Mouse (Mus musculus): ENCODE results near the gene Slc25a18. TPM values are rescaled to one million over a fixed set of nuclear protein-coding genes. Genes with fewer than 3 reads are reported as not detected.
A peak's percentile ranks its signal among the peaks of the same experiment; 100 is the strongest.

The Slc25a18 gene
- polyA plus RNA-seq, 1 experiment = 139 TPM

- no peak for TF ChIP-seq CTCF (IDR thresholded peaks at IDR 0.05; ENCODE audit: extremely low read depth, insufficient read depth, low read length)
- no peak for TF ChIP-seq POLR2A (IDR thresholded peaks at IDR 0.05; ENCODE audit: extremely low read depth, insufficient read depth, low read length)
- Histone ChIP-seq H3K4me3 (ENCODE audit: insufficient read depth, low read length) (no peak overlapping the region), H3K4me1 (ENCODE audit: control insufficient read depth, insufficient read depth, low read length) (no peaks in the 10 kb centered on the region), H3K27ac (ENCODE audit: insufficient read depth, low read length) (no peak overlapping the region)
These were observed 1.4 kb upstream of the Slc25a18 start for GRCm38 (mm10) chr6:120772025-120772424.

- TF ChIP-seq CTCF (IDR thresholded peaks at IDR 0.05; ENCODE audit: extremely low read depth, insufficient read depth, low read length) = no peak
- TF ChIP-seq POLR2A (IDR thresholded peaks at IDR 0.05; ENCODE audit: extremely low read depth, insufficient read depth, low read length) = no peak
- Histone ChIP-seq H3K4me1 (ENCODE audit: control insufficient read depth, insufficient read depth, low read length) (no peaks in the 10 kb centered on the region), H3K27ac (ENCODE audit: insufficient read depth, low read length) (peak overlapping the region; percentile 12; the same call in 1 of the 2 replicates), H3K4me3 (ENCODE audit: insufficient read depth, low read length) (peak overlapping the region; percentile 2; the same call in 1 of the 2 replicates)
These were observed 385 bp downstream of the Slc25a18 start for GRCm38 (mm10) chr6:120773763-120774162.

- TF ChIP-seq POLR2A (IDR thresholded peaks at IDR 0.05; ENCODE audit: extremely low read depth, insufficient read depth, low read length) = no peak
- TF ChIP-seq CTCF (IDR thresholded peaks at IDR 0.05; ENCODE audit: extremely low read depth, insufficient read depth, low read length) = no peak
- no peaks in the 10 kb centered on the region for H3K4me1 ChIP-seq (ENCODE audit: control insufficient read depth, insufficient read depth, low read length)
- H3K27ac ChIP-seq (ENCODE audit: insufficient read depth, low read length) = no peak overlapping the region
- H3K4me3 ChIP-seq (ENCODE audit: insufficient read depth, low read length) = no peak overlapping the region
These were observed 2.9 kb downstream of the Slc25a18 start for GRCm38 (mm10) chr6:120776286-120776685.

GRCm38 (mm10) chr6:120777533-120777932 lies 4.2 kb downstream of the Slc25a18 start:
- H3K27ac ChIP-seq (ENCODE audit: insufficient read depth, low read length) = no peak overlapping the region
- no peak overlapping the region for H3K4me3 ChIP-seq (ENCODE audit: insufficient read depth, low read length)
- H3K4me1 ChIP-seq (ENCODE audit: control insufficient read depth, insufficient read depth, low read length) = no peaks in the 10 kb centered on the region
- no peak for TF ChIP-seq POLR2A (IDR thresholded peaks at IDR 0.05; ENCODE audit: extremely low read depth, insufficient read depth, low read length)
- TF ChIP-seq CTCF (IDR thresholded peaks at IDR 0.05; ENCODE audit: extremely low read depth, insufficient read depth, low read length) = no peak

GRCm38 (mm10) chr6:120778226-120778625 lies 4.8 kb downstream of the Slc25a18 start:
- Histone ChIP-seq H3K4me3 (ENCODE audit: insufficient read depth, low read length) (no peak overlapping the region), H3K27ac (ENCODE audit: insufficient read depth, low read length) (no peak overlapping the region), H3K4me1 (ENCODE audit: control insufficient read depth, insufficient read depth, low read length) (no peaks in the 10 kb centered on the region)
- TF ChIP-seq CTCF (IDR thresholded peaks at IDR 0.05; ENCODE audit: extremely low read depth, insufficient read depth, low read length) (no peak), POLR2A (IDR thresholded peaks at IDR 0.05; ENCODE audit: extremely low read depth, insufficient read depth, low read length) (no peak)

GRCm38 (mm10) chr6:120782948-120783347 lies 9.6 kb downstream of the Slc25a18 start:
- H3K4me1 ChIP-seq (ENCODE audit: control insufficient read depth, insufficient read depth, low read length) = no peaks in the 10 kb centered on the region
- no peak overlapping the region for H3K27ac ChIP-seq (ENCODE audit: insufficient read depth, low read length)
- no peak for TF ChIP-seq CTCF (IDR thresholded peaks at IDR 0.05; ENCODE audit: extremely low read depth, insufficient read depth, low read length)
- no peak for TF ChIP-seq POLR2A (IDR thresholded peaks at IDR 0.05; ENCODE audit: extremely low read depth, insufficient read depth, low read length)
- no peak overlapping the region for H3K4me3 ChIP-seq (ENCODE audit: insufficient read depth, low read length)

GRCm38 (mm10) chr6:120784351-120784750 lies 11.0 kb downstream of the Slc25a18 start:
- no peak overlapping the region for H3K4me3 ChIP-seq (ENCODE audit: insufficient read depth, low read length)
- H3K4me1 ChIP-seq (ENCODE audit: control insufficient read depth, insufficient read depth, low read length) = no peaks in the 10 kb centered on the region
- no peak for TF ChIP-seq CTCF (IDR thresholded peaks at IDR 0.05; ENCODE audit: extremely low read depth, insufficient read depth, low read length)
- no peak for TF ChIP-seq POLR2A (IDR thresholded peaks at IDR 0.05; ENCODE audit: extremely low read depth, insufficient read depth, low read length)
- H3K27ac ChIP-seq (ENCODE audit: insufficient read depth, low read length) = no peak overlapping the region

- no peak for TF ChIP-seq POLR2A (IDR thresholded peaks at IDR 0.05; ENCODE audit: extremely low read depth, insufficient read depth, low read length)
- no peak for TF ChIP-seq CTCF (IDR thresholded peaks at IDR 0.05; ENCODE audit: extremely low read depth, insufficient read depth, low read length)
- H3K27ac ChIP-seq (ENCODE audit: insufficient read depth, low read length) = no peak overlapping the region
- 0 out of 2 replicates have a peak, but pooled peaks cover 1% of the 10 kb centered on the region for H3K4me1 ChIP-seq (ENCODE audit: control insufficient read depth, insufficient read depth, low read length)
- H3K4me3 ChIP-seq (ENCODE audit: insufficient read depth, low read length) = no peak overlapping the region
These were observed 14.8 kb downstream of the Slc25a18 start for GRCm38 (mm10) chr6:120788068-120788607.

- H3K4me3 ChIP-seq (ENCODE audit: insufficient read depth, low read length) = no peak overlapping the region
- no peak overlapping the region for H3K27ac ChIP-seq (ENCODE audit: insufficient read depth, low read length)
- 0 out of 2 replicates have a peak, but pooled peaks cover 2% of the 10 kb centered on the region for H3K4me1 ChIP-seq (ENCODE audit: control insufficient read depth, insufficient read depth, low read length)
- TF ChIP-seq POLR2A (IDR thresholded peaks at IDR 0.05; ENCODE audit: extremely low read depth, insufficient read depth, low read length) (no peak), CTCF (IDR thresholded peaks at IDR 0.05; ENCODE audit: extremely low read depth, insufficient read depth, low read length) (0 out of 2 replicates have a peak, but pooled peaks have one; percentile 8)
These were observed 15.5 kb downstream of the Slc25a18 start for GRCm38 (mm10) chr6:120788904-120789303.

GRCm38 (mm10) chr6:120790153-120790552 lies 16.8 kb downstream of the Slc25a18 start:
- no peak overlapping the region for H3K4me3 ChIP-seq (ENCODE audit: insufficient read depth, low read length)
- TF ChIP-seq CTCF (IDR thresholded peaks at IDR 0.05; ENCODE audit: extremely low read depth, insufficient read depth, low read length) = no peak
- no peak for TF ChIP-seq POLR2A (IDR thresholded peaks at IDR 0.05; ENCODE audit: extremely low read depth, insufficient read depth, low read length)
- no peak overlapping the region for H3K27ac ChIP-seq (ENCODE audit: insufficient read depth, low read length)
- 0 out of 2 replicates have a peak, but pooled peaks cover 2% of the 10 kb centered on the region for H3K4me1 ChIP-seq (ENCODE audit: control insufficient read depth, insufficient read depth, low read length)
